Mouse (Mus musculus) limb, embryonic 10.5 days (tissue): ENCODE measurements around the gene Wnt10b. TPM values are rescaled to one million over a fixed set of nuclear protein-coding genes. Genes with fewer than 3 reads are reported as not detected.

Experiments used
- DNase-seq: peaks from one replicate; pipeline ENCODE4 v3.0.0-alpha.2; 2017; ENCODE audit warnings: low spot score
- H3K27ac ChIP-seq: fragments of 300-500 bp; sonication (generic); 2 replicates; pipeline ENCODE4 v1.5.1; 2016; ENCODE audit warnings: mild to moderate bottlenecking
- H3K27me3 ChIP-seq: fragments of 300-500 bp; sonication (generic); 2 replicates; pipeline ENCODE4 v1.6.1; 2016; ENCODE audit warnings: low read depth, mild to moderate bottlenecking; ENCODE audit not compliant: poor library complexity, severe bottlenecking
- H3K36me3 ChIP-seq: fragments of 300-500 bp; sonication (generic); 2 replicates; pipeline ENCODE4 v1.6.1; 2016; ENCODE audit warnings: mild to moderate bottlenecking, moderate library complexity
- H3K4me1 ChIP-seq: fragments of 300-500 bp; sonication (generic); 2 replicates; pipeline ENCODE4 v1.6.1; 2016
- H3K4me3 ChIP-seq: fragments of 300-500 bp; sonication (generic); 2 replicates; pipeline ENCODE4 v1.5.1; 2016; ENCODE audit warnings: mild to moderate bottlenecking, moderate library complexity
- H3K9me3 ChIP-seq: fragments of 300-500 bp; sonication (generic); replicated peaks from 2 replicates; pipeline ENCODE4 v1.6.1; 2016; ENCODE audit warnings: mild to moderate bottlenecking
- WGBS: fragments of 180-500 bp; shearing (Covaris S2); methylation state at CpG from one replicate; pipeline ENCODE4 v1.1.7; 2016; 5-methylcytosine and 5-hydroxymethylcytosine counted together
- polyA plus RNA-seq: library from polyadenylated mRNA; unstranded; fragments of >200 nt; fragmentation: Nextera tagmentation; extraction: Ambion mirVana; gene quantifications from 2 replicates; pipeline ENCODE4 v1.2.1, GENCODE M21; 2016

Wnt10b gene
- polyA plus RNA-seq, 1 experiment from 2014 or later: 0.99 TPM

- Histone ChIP-seq H3K27me3 (no peaks in the 10 kb centered on the region), H3K4me3 (no peak overlapping the region), H3K36me3 (peaks cover 2% of the 10 kb centered on the region; the same call in 1 of the 2 replicates), H3K4me1 (peaks cover 41% of the 10 kb centered on the region), H3K9me3 (no peaks in the 10 kb centered on the region), H3K27ac (no peak overlapping the region)
- 79% methylated on average over 7 of the region's 7 CpGs for WGBS
- no peak for DNase-seq
These were observed 48.0 kb downstream of the Wnt10b start for GRCm38 (mm10) chr15:98729791-98730545.

DNA sequence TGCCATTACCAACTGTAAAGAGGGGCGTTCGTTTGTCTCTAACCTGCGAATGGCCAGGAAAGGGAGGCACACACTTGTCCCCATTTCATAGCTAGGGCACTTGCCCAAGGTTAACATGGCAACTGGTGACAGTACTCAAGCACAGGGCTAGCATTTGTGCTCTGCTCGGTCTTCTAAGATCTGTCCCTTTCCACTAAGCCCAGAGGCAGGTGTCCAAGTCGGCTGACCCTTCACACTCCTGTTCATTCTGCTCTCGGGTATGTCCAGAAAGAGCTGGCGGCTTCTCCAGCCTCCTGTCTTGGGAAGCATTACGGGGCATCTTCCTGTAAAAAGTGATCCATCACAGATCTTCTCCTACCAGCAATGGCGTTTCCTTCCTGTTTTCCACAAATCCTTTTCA, 49.6 kb downstream of the Wnt10b start:
- no peaks in the 10 kb centered on the region for H3K36me3 ChIP-seq
- peak overlapping the region; percentile 82; the same call in 1 of the 2 replicates for H3K27ac ChIP-seq
- H3K4me1 ChIP-seq: peaks cover 56% of the 10 kb centered on the region
- H3K27me3 ChIP-seq: peaks cover 5% of the 10 kb centered on the region; the same call in 1 of the 2 replicates
- no peak for DNase-seq
- H3K4me3 ChIP-seq: peak overlapping the region; percentile 65
- 37% methylated on average over 9 of the region's 9 CpGs for WGBS
- H3K9me3 ChIP-seq: no peaks in the 10 kb centered on the region

GRCm38 (mm10) chr15:98727443-98728321, 50.3 kb downstream of the Wnt10b start, which contains the start of gene Fkbp11:
Fkbp11 (minus strand) TSS chr15:98728198.
- Histone ChIP-seq H3K27me3 (peaks cover 5% of the 10 kb centered on the region; the same call in 1 of the 2 replicates), H3K4me1 (peaks cover 60% of the 10 kb centered on the region), H3K9me3 (no peaks in the 10 kb centered on the region), H3K36me3 (no peaks in the 10 kb centered on the region), H3K4me3 (peak within 1 kb of the TSS; percentile 65), H3K27ac (peak within 1 kb of the TSS; percentile 82)
- under 1% methylated on average over 39 of the region's 39 CpGs for WGBS
- peak; percentile 85 for DNase-seq

DNA sequence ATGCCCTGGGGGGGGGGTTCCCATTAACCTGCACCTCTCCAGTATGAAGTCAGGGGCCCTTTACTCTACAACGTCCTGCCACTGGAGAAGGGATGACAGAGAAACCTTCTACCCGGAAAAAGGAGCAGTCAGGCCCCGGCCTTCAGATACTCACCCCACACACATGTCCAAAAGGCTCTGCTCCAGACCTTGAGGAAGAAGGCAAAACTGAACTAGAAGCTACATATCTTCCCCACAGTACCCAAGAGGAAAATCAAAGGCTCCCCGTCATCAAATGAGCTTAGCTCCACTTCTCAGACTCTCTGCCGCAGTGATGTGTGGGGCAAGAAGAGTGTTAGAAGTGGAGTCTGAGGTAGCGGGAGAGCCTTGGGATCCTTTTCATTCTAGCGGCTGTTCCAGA, 51.2 kb downstream of the Wnt10b start:
- Histone ChIP-seq H3K36me3 (no peaks in the 10 kb centered on the region), H3K27me3 (peaks cover 9% of the 10 kb centered on the region), H3K27ac (peak overlapping the region; percentile 82), H3K4me1 (peaks cover 61% of the 10 kb centered on the region), H3K9me3 (no peaks in the 10 kb centered on the region), H3K4me3 (peak overlapping the region; percentile 65)
- 38% methylated on average over 7 of the region's 7 CpGs for WGBS
- no peak for DNase-seq

- Histone ChIP-seq H3K27me3 (peaks cover 14% of the 10 kb centered on the region), H3K4me3 (no peak overlapping the region), H3K27ac (no peak overlapping the region), H3K36me3 (no peaks in the 10 kb centered on the region), H3K9me3 (no peaks in the 10 kb centered on the region), H3K4me1 (peaks cover 61% of the 10 kb centered on the region)
- 79% methylated on average over 4 of the region's 4 CpGs for WGBS
- no peak for DNase-seq
These were observed 51.9 kb downstream of the Wnt10b start for GRCm38 (mm10) chr15:98726079-98726478.

DNA sequence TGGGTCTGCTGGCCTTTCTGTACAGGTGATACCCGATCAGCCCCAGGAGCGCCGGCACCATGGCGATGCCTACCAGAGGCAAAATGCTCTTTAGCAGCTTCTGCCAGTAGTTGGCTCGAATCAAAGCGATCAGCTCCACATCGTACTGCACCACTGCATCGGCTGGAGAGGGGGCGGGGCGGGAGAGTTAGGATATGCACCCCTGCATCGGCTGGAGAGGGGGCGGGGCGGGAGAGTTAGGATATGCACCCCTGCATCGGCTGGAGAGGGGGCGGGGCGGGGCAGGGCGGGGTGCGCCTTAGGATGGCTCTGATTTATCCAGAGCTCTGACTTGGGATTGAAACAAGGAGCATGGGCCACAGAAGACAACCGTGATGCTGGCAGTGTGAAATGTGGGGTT, 53.5 kb downstream of the Wnt10b start:
- H3K4me1 ChIP-seq: peaks cover 57% of the 10 kb centered on the region
- H3K9me3 ChIP-seq: no peaks in the 10 kb centered on the region
- no peaks in the 10 kb centered on the region for H3K36me3 ChIP-seq
- 31% methylated on average over 19 of the region's 19 CpGs for WGBS
- DNase-seq: no peak
- peaks cover 14% of the 10 kb centered on the region for H3K27me3 ChIP-seq
- no peak overlapping the region for H3K27ac ChIP-seq
- 0 out of 2 replicates have a peak overlapping the region, but pooled peaks have one; percentile 16 for H3K4me3 ChIP-seq

- Histone ChIP-seq H3K4me3 (no peak overlapping the region), H3K27me3 (peaks cover 14% of the 10 kb centered on the region), H3K9me3 (no peaks in the 10 kb centered on the region), H3K36me3 (no peaks in the 10 kb centered on the region), H3K27ac (no peak overlapping the region), H3K4me1 (peaks cover 42% of the 10 kb centered on the region)
- DNase-seq: no peak
- WGBS: 68% methylated on average over 14 of the region's 14 CpGs
These were observed 55.1 kb downstream of the Wnt10b start for GRCm38 (mm10) chr15:98722854-98723253.

DNA sequence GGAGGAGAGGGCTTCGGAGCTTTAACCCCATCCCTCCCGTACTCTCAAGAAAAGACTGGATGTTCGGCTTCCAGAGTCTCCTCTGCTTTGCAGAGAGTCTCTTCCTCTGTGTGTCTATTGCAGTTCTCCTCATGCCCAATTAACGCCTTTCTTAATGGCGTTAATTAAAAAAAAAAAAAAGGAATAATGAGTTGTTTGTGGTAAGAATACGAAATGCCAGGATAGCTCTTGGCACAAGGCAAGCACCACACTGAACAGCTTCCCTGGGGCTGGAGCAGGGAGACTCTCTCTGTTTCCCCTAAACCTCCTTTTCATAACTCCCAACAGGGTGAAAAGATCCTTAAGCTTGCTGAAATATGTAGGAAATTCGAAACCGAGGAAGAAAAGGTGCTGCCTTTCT, 55.8 kb downstream of the Wnt10b start:
- 81% methylated on average over 8 of the region's 8 CpGs for WGBS
- Histone ChIP-seq H3K36me3 (no peaks in the 10 kb centered on the region), H3K4me1 (peaks cover 35% of the 10 kb centered on the region), H3K27me3 (peaks cover 14% of the 10 kb centered on the region), H3K9me3 (no peaks in the 10 kb centered on the region), H3K4me3 (no peak overlapping the region), H3K27ac (no peak overlapping the region)
- no peak for DNase-seq

Other genes with a start within 250 kb of the Wnt10b start
- gene Kansl2, start 243.9 kb downstream of the Wnt10b start, polyA plus RNA-seq: 168 and 181 TPM in 2 replicates
- gene Ccnt1, start 207.2 kb downstream of the Wnt10b start, polyA plus RNA-seq: 60.7 and 68.0 TPM in 2 replicates
- 0.28 TPM in 1 of 2 replicates, not detected in the other for gene 4930415O20Rik, start 207.1 kb downstream of the Wnt10b start, polyA plus RNA-seq
- 15.7 and 16.5 TPM in 2 replicates for gene Adcy6, start 168.1 kb downstream of the Wnt10b start, polyA plus RNA-seq
- gene Cacnb3, start 147.3 kb downstream of the Wnt10b start, polyA plus RNA-seq: 16.6 and 24.2 TPM in 2 replicates
- gene Ddx23, start 115.3 kb downstream of the Wnt10b start, polyA plus RNA-seq: 21.8 and 25.4 TPM in 2 replicates
- gene Rnd1, start 100.7 kb downstream of the Wnt10b start, polyA plus RNA-seq: 0.38 and 0.62 TPM in 2 replicates
- gene Ccdc65, start 69.9 kb downstream of the Wnt10b start, polyA plus RNA-seq: 0.34 and 0.64 TPM in 2 replicates
- gene Fkbp11, start 50.0 kb downstream of the Wnt10b start, polyA plus RNA-seq: 26.8 and 28.9 TPM in 2 replicates
- gene Arf3, start 14.9 kb downstream of the Wnt10b start, polyA plus RNA-seq: 44.3 and 49.1 TPM in 2 replicates
- gene Wnt1, start 11.7 kb upstream of the Wnt10b start, polyA plus RNA-seq: not detected in 2 replicates
- gene Ddn, start 31.3 kb upstream of the Wnt10b start, polyA plus RNA-seq: not detected in 2 replicates
- gene Prkag1, start 53.4 kb upstream of the Wnt10b start, polyA plus RNA-seq: 92.3 and 97.7 TPM in 2 replicates
- 12.6 and 13.6 TPM in 2 replicates for gene Kmt2d, start 93.1 kb upstream of the Wnt10b start, polyA plus RNA-seq
- gene Rhebl1, start 116.4 kb upstream of the Wnt10b start, polyA plus RNA-seq: 27.9 and 34.3 TPM in 2 replicates
- 0.40 and 0.46 TPM in 2 replicates for gene Dhh, start 120.4 kb upstream of the Wnt10b start, polyA plus RNA-seq
- gene Lmbr1l, start 140.1 kb upstream of the Wnt10b start, polyA plus RNA-seq: 23.9 and 28.3 TPM in 2 replicates
- 2,301 and 2,452 TPM in 2 replicates for gene Tuba1b, start 156.4 kb upstream of the Wnt10b start, polyA plus RNA-seq
- not detected in 2 replicates for gene Gm49450, start 175.4 kb upstream of the Wnt10b start, polyA plus RNA-seq
- gene Tuba1a, start 175.6 kb upstream of the Wnt10b start, polyA plus RNA-seq: 1,294 and 1,475 TPM in 2 replicates